Mouse (Mus musculus) left cerebral cortex, adult 2 months (tissue): Measurements from ENCODE around the gene Atp6v0a4. TPM values are rescaled to one million over a fixed set of nuclear protein-coding genes. Genes with fewer than 3 reads are reported as not detected.
A peak's percentile ranks its signal among the peaks of the same experiment; 100 is the strongest.

Source experiments
- DNase-seq, 2 experiments: peaks; one replicate each; pipeline ENCODE4 v3.0.0; 2021 to 2022; ENCODE audit warnings: low spot score in 2 of 2, mixed read lengths in 1 of 2; ENCODE audit errors: extremely low spot score in 1 of 2
- H3K27ac ChIP-seq: fragments of 200-600 bp; 2 replicates; pipeline ENCODE4 v1.8.1; 2022
- H3K4me3 ChIP-seq: fragments of 200-600 bp; 2 replicates; pipeline ENCODE4 v1.8.1; 2022
- CTCF ChIP-seq: fragments of 200-600 bp; IDR thresholded peaks from 2 replicates; pipeline ENCODE4 v1.8.1; 2022; ENCODE audit warnings: antibody characterized with exemption, mild to moderate bottlenecking, moderate library complexity
- intact Hi-C: fragments of 180-260 bp; cut with DNase I; formaldehyde crosslinking; loops from one replicate; pipeline ENCODE4 v1.15.1; 2025
- total RNA-seq, 2 experiments: library from RNA; stranded (reverse); gene quantifications; 2 replicates each; pipeline ENCODE4 v1.2.3; 2021

The Atp6v0a4 gene
- total RNA-seq, 2 experiments from 2014 or later, result 2.0 to 2.3 TPM

DNA sequence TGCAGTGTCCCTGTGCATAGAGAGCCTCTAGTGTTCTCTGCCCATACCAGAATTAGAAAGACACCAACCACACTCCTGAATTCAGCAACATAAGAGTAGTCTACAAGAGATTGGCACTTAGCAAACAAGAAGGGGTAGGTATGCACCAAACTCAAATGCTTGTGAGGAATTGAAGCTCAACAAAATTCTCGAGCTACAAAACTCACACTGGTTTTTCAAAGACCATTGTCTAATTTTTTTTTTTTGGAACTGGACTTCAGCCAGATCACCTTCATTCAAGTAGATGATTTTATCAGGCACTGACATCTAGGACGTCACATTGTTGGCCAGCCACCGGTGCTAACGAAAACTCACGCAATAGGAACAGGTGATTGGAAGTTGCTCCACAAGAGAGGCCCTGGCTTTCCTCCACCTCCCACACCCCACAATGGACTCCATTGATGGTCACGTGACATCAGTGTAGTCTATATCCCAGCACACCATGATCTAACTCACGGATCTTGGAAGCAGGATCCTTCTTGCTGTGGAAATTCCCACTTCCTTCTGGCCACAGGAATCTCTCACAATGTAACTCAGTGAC, 22.1 kb downstream of the Atp6v0a4 start:
- intact Hi-C loops, result no loop called here
- Histone ChIP-seq H3K27ac (no peak overlapping the region), H3K4me3 (no peak overlapping the region)
- no peak for TF ChIP-seq CTCF
- no peak for DNase-seq

DNA sequence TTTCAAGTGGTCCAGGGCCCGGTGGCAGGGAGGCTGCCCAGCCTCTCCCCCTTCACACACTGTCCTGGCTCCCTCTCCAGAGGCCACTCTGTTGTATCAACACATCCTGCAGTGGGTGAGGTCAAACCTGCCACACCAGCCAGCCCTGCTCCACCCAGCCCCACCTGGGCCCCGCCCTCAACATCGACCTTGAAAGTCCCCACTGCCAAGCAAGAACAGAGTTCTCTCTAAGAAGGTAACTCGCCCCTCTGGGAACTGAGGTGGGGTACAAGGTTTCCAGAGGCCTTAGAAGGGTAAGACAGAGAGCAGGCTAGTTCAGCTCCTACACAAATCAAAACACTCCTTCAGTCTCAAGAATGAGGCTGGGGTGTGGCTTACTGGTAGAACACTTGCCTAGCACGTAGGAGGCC, 27.4 kb downstream of the Atp6v0a4 start:
- Histone ChIP-seq H3K27ac (no peak overlapping the region), H3K4me3 (no peak overlapping the region)
- intact Hi-C loops, result no loop called here
- no peak for DNase-seq
- no peak for TF ChIP-seq CTCF

DNA sequence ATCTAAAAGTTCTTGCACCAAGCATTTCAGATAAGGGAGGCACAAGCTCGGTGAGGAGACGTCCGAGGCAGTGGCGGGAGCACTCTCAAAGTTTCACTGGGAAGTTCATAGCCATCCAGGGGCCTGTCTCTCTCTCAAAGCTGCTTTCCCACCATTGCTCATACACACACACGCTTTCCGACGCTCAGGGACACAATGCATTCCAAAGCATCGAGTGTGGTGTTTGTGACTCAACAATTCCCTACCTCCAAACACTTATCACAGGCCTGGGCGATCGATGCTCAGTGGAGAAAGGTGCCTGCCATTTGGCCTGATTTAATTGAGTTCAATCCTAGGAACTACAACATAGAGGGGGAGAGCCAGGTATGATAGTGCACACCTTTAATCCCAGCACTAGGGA, 29.7 kb downstream of the Atp6v0a4 start:
- no peak overlapping the region for H3K27ac ChIP-seq
- no peak for TF ChIP-seq CTCF
- intact Hi-C loops, result no loop called here

DNA sequence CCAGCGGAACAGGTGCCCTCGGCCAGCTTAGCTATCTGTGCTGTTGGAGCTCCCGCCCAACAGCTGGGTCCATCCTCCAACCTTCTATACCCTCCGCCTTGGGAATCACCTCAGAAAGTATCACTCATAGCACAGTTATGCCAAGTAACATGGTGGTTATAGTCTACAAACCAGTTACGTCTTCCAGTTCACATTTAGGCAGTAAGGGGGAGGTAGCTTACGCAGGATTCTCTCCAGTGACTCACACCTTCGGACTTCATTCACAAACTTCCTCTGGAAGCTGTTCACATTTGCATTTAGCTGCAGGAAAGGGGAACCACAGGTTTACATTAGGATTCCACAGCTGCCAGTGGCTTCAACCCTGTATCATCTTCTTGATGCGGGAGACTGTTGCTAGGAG, 31.8 kb downstream of the Atp6v0a4 start:
- TF ChIP-seq CTCF, result no peak
- no peak for DNase-seq
- Histone ChIP-seq H3K4me3 (no peak overlapping the region), H3K27ac (no peak overlapping the region)
- intact Hi-C loops, result no loop called here

More for the DNA sequence above, 29.7 kb downstream of the Atp6v0a4 start:
- no peak for DNase-seq
- no peak overlapping the region for H3K4me3 ChIP-seq

DNA sequence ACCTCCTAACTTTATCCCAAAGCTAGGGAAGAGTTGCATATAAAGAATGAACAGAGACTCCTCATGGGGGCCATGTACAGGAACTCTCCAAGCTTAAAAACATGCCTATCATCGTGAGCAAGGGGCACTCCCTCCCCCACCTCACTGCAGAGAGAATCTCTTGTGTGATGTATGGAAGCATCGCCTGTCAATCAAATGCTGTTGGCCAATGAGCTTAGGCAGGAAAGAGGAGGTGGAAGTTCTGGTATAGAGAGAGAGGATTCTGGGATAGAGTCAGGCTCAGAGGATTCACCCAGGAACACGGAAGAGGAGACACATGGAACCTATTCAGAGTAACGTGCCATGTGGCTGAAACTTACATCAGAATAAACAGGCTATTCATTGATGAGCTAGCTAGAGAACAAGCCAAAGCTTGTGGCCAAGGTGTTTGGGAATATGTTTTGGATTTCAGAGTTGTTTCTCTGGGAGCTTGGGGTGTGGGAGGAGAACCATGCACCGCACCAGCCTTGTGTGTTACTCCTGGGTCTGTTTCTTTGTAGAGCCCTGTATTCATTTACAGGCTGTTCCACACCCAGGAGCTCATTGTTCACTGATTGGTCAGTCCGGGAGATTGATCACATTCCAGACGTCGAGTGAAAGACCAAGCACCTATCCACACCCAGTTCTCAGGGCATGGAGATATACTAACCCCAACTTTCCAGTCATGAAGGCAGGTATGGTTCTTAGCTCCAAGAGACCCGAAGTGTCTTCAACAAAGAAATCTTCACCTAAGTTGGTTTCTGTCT, 37.0 kb downstream of the Atp6v0a4 start:
- no peak for DNase-seq
- intact Hi-C loops, result no loop called here
- TF ChIP-seq CTCF, result no peak
- H3K27ac ChIP-seq, result no peak overlapping the region
- H3K4me3 ChIP-seq, result no peak overlapping the region

DNA sequence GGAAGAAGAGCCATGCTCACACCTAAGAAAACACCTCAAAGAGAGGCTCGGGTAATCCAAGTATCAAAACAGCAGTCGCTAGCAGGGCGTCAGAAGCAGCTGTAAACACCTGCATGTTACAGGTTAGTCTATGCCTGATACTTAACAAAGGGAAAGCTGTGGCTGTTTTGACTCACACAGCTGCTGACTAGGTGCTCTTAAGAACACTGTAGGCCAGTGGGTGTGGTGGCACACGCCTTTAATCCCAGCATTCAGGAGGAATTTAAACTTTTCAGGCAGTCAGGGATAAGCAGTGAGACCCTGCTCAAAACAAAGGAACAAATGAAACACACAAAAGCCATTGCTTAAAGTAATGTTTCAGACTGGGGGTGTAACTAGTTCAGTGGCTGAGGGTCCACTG, 41.2 kb downstream of the Atp6v0a4 start:
- no peak for DNase-seq
- TF ChIP-seq CTCF, result no peak
- Histone ChIP-seq H3K4me3 (no peak overlapping the region), H3K27ac (no peak overlapping the region)
- intact Hi-C loops, result no loop called here

DNA sequence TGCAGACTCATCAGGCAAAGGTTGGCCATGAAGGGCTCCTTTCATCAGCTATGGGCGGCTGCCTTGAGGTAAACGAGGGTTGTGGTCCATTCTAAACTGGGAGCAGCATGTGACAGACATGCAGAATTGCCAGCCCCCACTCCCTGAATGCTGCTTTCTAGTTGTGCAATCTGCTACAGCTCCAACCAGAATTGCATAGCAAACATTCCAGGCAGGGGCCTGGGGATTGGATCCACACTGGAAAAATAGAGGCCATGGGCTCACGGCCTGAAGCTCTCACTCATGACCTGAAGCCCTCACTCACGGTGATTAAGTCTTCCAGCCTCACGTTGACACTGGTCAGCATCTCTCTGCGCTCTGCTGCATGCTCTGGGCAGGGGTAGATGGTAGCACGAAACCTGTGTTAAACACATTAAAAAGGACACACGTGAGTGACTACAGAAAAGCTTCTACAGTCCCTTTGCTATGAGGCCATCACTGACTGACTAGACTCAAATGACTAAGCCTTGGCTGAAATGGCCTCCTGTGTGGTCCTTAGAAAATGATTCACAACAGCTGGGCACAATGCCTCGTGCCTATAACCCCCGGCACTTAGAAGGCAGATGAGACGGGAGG, 42.6 kb downstream of the Atp6v0a4 start:
- DNase-seq, result no peak
- no peak overlapping the region for H3K4me3 ChIP-seq
- intact Hi-C loops, result no loop called here
- TF ChIP-seq CTCF, result no peak
- H3K27ac ChIP-seq, result no peak overlapping the region

DNA sequence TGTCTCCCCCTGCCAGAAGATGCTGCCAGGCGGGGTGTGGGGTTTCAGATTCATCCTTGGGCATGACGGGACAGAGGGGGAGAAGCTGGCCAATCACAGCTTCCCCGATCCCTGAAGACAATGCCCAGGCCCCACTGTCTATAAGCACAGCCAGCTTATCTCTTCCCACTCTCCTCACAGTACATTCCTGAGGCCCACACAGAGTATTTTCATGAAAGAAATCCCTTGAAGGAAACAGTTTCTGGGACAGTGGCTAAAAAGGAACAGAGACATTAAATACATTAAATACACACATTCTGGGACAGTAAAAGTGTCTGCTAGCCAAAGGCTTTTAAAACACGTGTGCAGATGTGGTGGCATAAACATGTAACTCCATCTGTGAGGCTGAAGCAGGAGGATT, 44.0 kb downstream of the Atp6v0a4 start:
- TF ChIP-seq CTCF, result no peak
- no peak for DNase-seq
- H3K27ac ChIP-seq, result no peak overlapping the region
- no peak overlapping the region for H3K4me3 ChIP-seq
- intact Hi-C loops, result no loop called here

DNA sequence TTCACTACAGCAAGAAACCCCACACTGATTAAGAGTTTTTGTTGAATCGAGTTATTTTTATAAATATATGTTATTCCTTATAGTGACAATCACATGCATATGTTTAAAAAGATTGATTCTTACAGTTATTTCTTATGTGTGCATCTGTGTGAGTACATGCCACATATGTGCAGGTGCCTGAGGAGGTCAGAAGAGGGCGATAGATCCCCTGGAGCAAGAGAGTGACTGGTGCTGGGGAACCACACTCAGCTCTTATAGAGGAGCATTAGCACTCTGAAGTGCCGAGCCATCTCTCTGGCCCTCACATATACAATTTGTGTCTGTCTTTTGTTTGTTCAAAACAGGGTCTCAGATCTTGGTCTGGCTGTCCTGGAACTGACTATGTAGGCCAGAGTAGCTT, 50.8 kb downstream of the Atp6v0a4 start:
- intact Hi-C loops, result no loop called here
- TF ChIP-seq CTCF, result no peak
- Histone ChIP-seq H3K4me3 (no peak overlapping the region), H3K27ac (no peak overlapping the region)
- DNase-seq, result no peak

DNA sequence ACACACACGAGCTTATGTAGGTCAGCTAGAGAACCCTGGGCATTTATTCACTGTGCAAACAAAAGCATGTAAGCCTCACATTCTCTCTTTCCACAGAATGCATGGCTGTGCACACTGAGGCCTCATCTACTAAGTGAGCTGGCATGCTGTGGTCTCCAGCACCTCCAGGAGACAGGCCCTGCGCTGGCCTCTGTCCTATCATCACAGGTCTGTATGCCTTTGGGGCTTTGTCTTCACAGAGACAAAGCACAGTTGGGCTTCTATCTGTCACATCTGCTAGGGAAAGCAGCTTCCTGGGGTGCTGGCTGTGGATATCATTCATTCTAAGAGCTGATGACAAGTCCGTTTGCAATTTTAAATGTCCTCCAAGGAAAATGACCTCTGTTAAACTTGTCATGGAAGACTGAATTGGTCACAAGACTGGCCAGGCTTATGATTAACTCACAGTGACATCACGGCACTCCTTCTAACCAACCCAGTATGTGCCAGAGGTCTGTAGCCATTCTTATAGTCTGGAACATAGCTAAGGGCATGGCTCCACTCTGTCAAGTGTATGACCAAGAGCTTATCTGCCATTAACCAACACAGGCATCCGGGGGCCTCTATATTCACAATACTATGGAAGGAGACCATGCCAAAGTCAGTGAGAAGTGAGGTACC, 52.1 kb downstream of the Atp6v0a4 start:
- H3K27ac ChIP-seq, result no peak overlapping the region
- intact Hi-C loops, result no loop called here
- no peak for DNase-seq
- H3K4me3 ChIP-seq, result no peak overlapping the region
- TF ChIP-seq CTCF, result no peak

DNA sequence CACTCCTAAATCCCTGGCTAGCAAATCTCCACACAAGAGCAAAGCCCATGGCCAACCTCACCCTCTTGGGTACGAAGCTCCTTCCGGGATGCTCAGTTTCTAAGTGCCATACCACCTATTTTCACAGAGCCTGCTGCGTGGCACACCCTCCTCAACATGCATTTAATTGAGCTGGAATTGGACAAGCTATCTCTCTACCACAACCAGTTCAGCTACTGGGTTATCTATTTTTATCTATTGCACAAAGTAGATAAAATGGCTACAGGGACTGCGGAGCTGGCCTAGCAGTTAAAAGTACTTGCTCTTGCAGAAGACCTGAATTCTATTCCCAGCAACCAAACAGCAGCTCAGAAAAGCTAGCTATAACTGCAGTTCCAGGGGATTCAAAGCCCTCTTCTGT, 53.1 kb downstream of the Atp6v0a4 start:
- Histone ChIP-seq H3K27ac (no peak overlapping the region), H3K4me3 (no peak overlapping the region)
- no peak for TF ChIP-seq CTCF
- intact Hi-C loops, result no loop called here
- DNase-seq, result no peak

DNA sequence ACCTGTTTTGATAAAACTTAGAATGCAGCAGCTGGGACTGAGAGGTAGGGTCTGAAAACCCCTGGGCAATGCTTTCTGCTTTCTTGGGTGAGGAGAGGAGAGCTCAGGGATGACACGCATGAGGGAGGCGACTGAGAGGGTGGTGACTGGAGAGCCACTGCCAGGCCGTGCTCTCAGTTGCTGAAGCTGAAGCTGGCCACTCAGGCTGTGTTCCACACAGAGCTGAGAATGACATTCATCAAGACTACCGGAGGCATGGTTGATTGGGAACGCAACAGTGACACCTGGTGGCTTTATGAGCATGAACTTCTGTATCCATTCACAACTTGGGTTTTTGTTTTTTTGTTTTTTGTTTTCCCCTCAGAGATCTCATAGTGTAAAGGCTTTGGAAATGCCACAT, 58.2 kb downstream of the Atp6v0a4 start:
- intact Hi-C loops, result loop anchor here (1.0 to 10.0 kb wide), 4 partner anchors 59 to 711 kb away; partner anchors contain the start of gene Trim24
- peak; percentile 39 to 44 for DNase-seq
- peak; percentile 80 for TF ChIP-seq CTCF
- peak overlapping the region; percentile 17; the same call in 1 of the 2 replicates for H3K4me3 ChIP-seq
- peak overlapping the region; percentile 62; the same call in 1 of the 2 replicates for H3K27ac ChIP-seq
